Comparison of ENCODE assay signal across 14 mouse cellular contexts in genomic region chr1:176996166-176996565, GRCm38 (mm10).
DNase-seq lines count a peak whose midpoint lies in the region; ATAC-seq and TF ChIP-seq lines count a peak whose summit lies in the region.
"Had no signal": no experiment of that assay in that cellular context is flagged by ENCODE, and none has a peak within 500 bp of the region (broad histone marks: within the 10 kb centered on the region; RNA-seq: fewer than 3 reads in every experiment).

No protein-coding gene starts in this region.

- H3K4me3 ChIP-seq in liver, postnatal 0 days (ENCODE audit: low read depth, low read length), result no peak overlapping the region
- H3K4me3 ChIP-seq in forebrain, embryonic 12.5 days (replicated peaks), result no peak overlapping the region
- H3K4me3 ChIP-seq in hindbrain, postnatal 0 days (ENCODE audit: low read length), result no peak overlapping the region
- no peak overlapping the region for H3K4me3 ChIP-seq in heart, embryonic 10.5 days
- H3K4me3 ChIP-seq: kidney, embryonic 15.5 days; limb, embryonic 13.5 days; myocyte had no signal

- H3K27ac ChIP-seq in liver, postnatal 0 days (ENCODE audit: low read depth), result 0 out of 2 replicates have a peak overlapping the region, but pooled peaks have one; percentile 0
- H3K27ac ChIP-seq in forebrain, embryonic 12.5 days, result peak overlapping the region; percentile 86
- H3K27ac ChIP-seq in hindbrain, postnatal 0 days, result peak overlapping the region; percentile 86
- H3K27ac ChIP-seq in heart, embryonic 10.5 days, result no peak overlapping the region

- ATAC-seq in liver, postnatal 0 days, result no peak
- ATAC-seq in forebrain, embryonic 12.5 days (ENCODE audit: low FRiP score), result no peak
- ATAC-seq in hindbrain, postnatal 0 days, result no peak

- no peaks in the 10 kb centered on the region for H3K9me3 ChIP-seq in liver, postnatal 0 days (ENCODE audit: low read length)
- no peaks in the 10 kb centered on the region for H3K9me3 ChIP-seq in forebrain, embryonic 12.5 days
- H3K9me3 ChIP-seq in hindbrain, postnatal 0 days (ENCODE audit: low read length), result no peaks in the 10 kb centered on the region
- no peaks in the 10 kb centered on the region for H3K9me3 ChIP-seq in heart, embryonic 10.5 days
- H3K9me3 ChIP-seq: heart, embryonic 13.5 days; kidney, embryonic 15.5 days; limb, embryonic 13.5 days had no signal

- peaks cover 16% of the 10 kb centered on the region for H3K4me1 ChIP-seq in liver, postnatal 0 days (ENCODE audit: insufficient read depth)
- peaks cover 84% of the 10 kb centered on the region for H3K4me1 ChIP-seq in forebrain, embryonic 12.5 days
- peaks cover 43% of the 10 kb centered on the region for H3K4me1 ChIP-seq in hindbrain, postnatal 0 days (ENCODE audit: insufficient read depth, low read length)
- peaks cover 53% of the 10 kb centered on the region for H3K4me1 ChIP-seq in heart, embryonic 10.5 days

- H3K27me3 ChIP-seq in liver, postnatal 0 days (ENCODE audit: insufficient read depth, low read length), result no peaks in the 10 kb centered on the region
- peaks cover 1% of the 10 kb centered on the region; the same call in 1 of the 2 replicates for H3K27me3 ChIP-seq in forebrain, embryonic 12.5 days
- H3K27me3 ChIP-seq in hindbrain, postnatal 0 days (ENCODE audit: insufficient read depth, low read length), result no peaks in the 10 kb centered on the region
- H3K27me3 ChIP-seq in heart, embryonic 10.5 days (ENCODE audit: insufficient read depth, poor library complexity, severe bottlenecking), result no peaks in the 10 kb centered on the region; the same call in 1 of the 2 replicates
- H3K27me3 ChIP-seq: kidney, embryonic 15.5 days had no signal

- H3K36me3 ChIP-seq in liver, postnatal 0 days (replicated peaks; ENCODE audit: insufficient read depth, low read length), result no peaks in the 10 kb centered on the region
- H3K36me3 ChIP-seq in forebrain, embryonic 12.5 days (replicated peaks), result no peaks in the 10 kb centered on the region
- no peaks in the 10 kb centered on the region for H3K36me3 ChIP-seq in hindbrain, postnatal 0 days (ENCODE audit: insufficient read depth, low read length)
- H3K36me3 ChIP-seq in heart, embryonic 10.5 days, result no peaks in the 10 kb centered on the region
- H3K36me3 ChIP-seq: heart, embryonic 13.5 days; kidney, embryonic 15.5 days; limb, embryonic 13.5 days had no signal

- H3K9ac ChIP-seq in liver, postnatal 0 days (replicated peaks), result no peak overlapping the region
- no peak overlapping the region for H3K9ac ChIP-seq in forebrain, embryonic 12.5 days
- no peak overlapping the region for H3K9ac ChIP-seq in hindbrain, postnatal 0 days (replicated peaks; ENCODE audit: low read length)
- H3K9ac ChIP-seq: kidney, embryonic 15.5 days; limb, embryonic 13.5 days had no signal

- DNase-seq in liver, postnatal 0 days, result no peak
- no peak for DNase-seq in liver
- DNase-seq in Muller cell, postnatal 12 days (ENCODE audit: inconsistent ontology term), result peak; percentile 38
- DNase-seq in hindbrain, postnatal 0 days (ENCODE audit: low spot score), result no peak
- no peak for DNase-seq in T-cell, adult 2 months (ENCODE audit: low spot score)
- DNase-seq in heart, embryonic 10.5 days (ENCODE audit: low spot score), result no peak
- no peak for DNase-seq in spleen, adult 18-20 months
- DNase-seq: adrenal gland, adult 8-10 months; gastrocnemius, postnatal 36 days had no signal

- TF ChIP-seq CTCF in liver, postnatal 0 days (IDR thresholded peaks at IDR 0.05; ENCODE audit: low read depth), result no peak
- TF ChIP-seq CTCF in hindbrain, postnatal 0 days (IDR thresholded peaks at IDR 0.05; ENCODE audit: low read depth), result no peak

- WGBS in liver, postnatal 0 days (ENCODE audit: insufficient replicate concordance), result 75% methylated on average over 3 of the region's 3 CpGs
- 54% methylated on average over 3 of the region's 3 CpGs for WGBS in forebrain, embryonic 12.5 days
- 62% methylated on average over 3 of the region's 3 CpGs for WGBS in hindbrain, postnatal 0 days
- WGBS in heart, embryonic 10.5 days, result 92% methylated on average over 3 of the region's 3 CpGs

- TF ChIP-seq EP300 in liver, postnatal 0 days (IDR thresholded peaks at IDR 0.05; ENCODE audit: low read depth), result no peak

- no peak overlapping the region; the same call in 1 of the 2 replicates for H3K4me2 ChIP-seq in liver, postnatal 0 days (ENCODE audit: low read depth, low read length)
- no peak overlapping the region for H3K4me2 ChIP-seq in forebrain, embryonic 12.5 days
- peak overlapping the region; percentile 45; the same call in 1 of the 2 replicates for H3K4me2 ChIP-seq in hindbrain, postnatal 0 days (ENCODE audit: low read depth, low read length)
